11 mouse cellular contexts compared by ENCODE assay signal in genomic region chr19:32292782-32293776, GRCm38 (mm10).
DNase-seq lines count a peak whose midpoint lies in the region; ATAC-seq and TF ChIP-seq lines count a peak whose summit lies in the region.
"Had no signal": no experiment of that assay in that cellular context is flagged by ENCODE, and none has a peak within 500 bp of the region (broad histone marks: within the 10 kb centered on the region; RNA-seq: fewer than 3 reads in every experiment).

No protein-coding gene starts in this region.

- H3K27me3 ChIP-seq in kidney, adult 2 months (replicated peaks; ENCODE audit: control insufficient read depth, insufficient read depth, low read length): no peaks in the 10 kb centered on the region
- H3K27me3 ChIP-seq in intestine, postnatal 0 days (replicated peaks; ENCODE audit: control insufficient read depth, insufficient read depth, low read length): no peaks in the 10 kb centered on the region
- H3K27me3 ChIP-seq: forebrain, embryonic 12.5 days; midbrain, embryonic 12.5 days had no signal

- no peaks in the 10 kb centered on the region for H3K9me3 ChIP-seq in intestine, postnatal 0 days (ENCODE audit: control insufficient read depth)
- H3K9me3 ChIP-seq: forebrain, embryonic 12.5 days; midbrain, embryonic 12.5 days had no signal

- H3K9ac ChIP-seq in intestine, postnatal 0 days (ENCODE audit: low read depth, low read length): no peak overlapping the region
- H3K9ac ChIP-seq: forebrain, embryonic 12.5 days; midbrain, embryonic 12.5 days had no signal

- peak overlapping the region; percentile 20; the same call in 1 of the 2 replicates for H3K4me3 ChIP-seq in kidney, adult 2 months (ENCODE audit: insufficient read depth, low read depth, low read length)
- H3K4me3 ChIP-seq in intestine, postnatal 0 days (ENCODE audit: low read depth, low read length): no peak overlapping the region
- H3K4me3 ChIP-seq: forebrain, embryonic 12.5 days; midbrain, embryonic 12.5 days had no signal

- WGBS in kidney, adult 2 months: 35% methylated on average over 12 of the region's 12 CpGs
- 73% methylated on average over 12 of the region's 12 CpGs for WGBS in intestine, postnatal 0 days

- H3K27ac ChIP-seq in kidney, adult 2 months (ENCODE audit: insufficient read depth, low read depth, low read length): peak overlapping the region; percentile 74
- H3K27ac ChIP-seq in intestine, postnatal 0 days (ENCODE audit: low read depth, low read length): no peak overlapping the region
- H3K27ac ChIP-seq: forebrain, embryonic 12.5 days; midbrain, embryonic 12.5 days had no signal

- ATAC-seq in intestine, postnatal 0 days: no peak

- H3K4me2 ChIP-seq in intestine, postnatal 0 days (replicated peaks; ENCODE audit: low read depth): peak overlapping the region; percentile 30; the same call in 1 of the 2 replicates
- H3K4me2 ChIP-seq: forebrain, embryonic 12.5 days; midbrain, embryonic 12.5 days had no signal

- peaks cover 21% of the 10 kb centered on the region for H3K4me1 ChIP-seq in kidney, adult 2 months (ENCODE audit: control insufficient read depth, insufficient read depth, low read length)
- peaks cover 7% of the 10 kb centered on the region; the same call in 1 of the 2 replicates for H3K4me1 ChIP-seq in intestine, postnatal 0 days (replicated peaks; ENCODE audit: control insufficient read depth, insufficient read depth, low read length)

- TF ChIP-seq POLR2A in kidney, adult 2 months (IDR thresholded peaks at IDR 0.05; ENCODE audit: low read depth, low read length): no peak

- DNase-seq in kidney, adult 2 months: no peak
- no peak for DNase-seq in kidney, postnatal 36 days
- peak; percentile 18 for DNase-seq in thymus, postnatal 25 days
- DNase-seq in thymus, adult 18-20 months: no peak
- DNase-seq in adrenal gland, adult 18-20 months (ENCODE audit: low spot score in 2 of 2): no peak
- no peak for DNase-seq in c-Kit-positive CD71-positive TER-119-positive erythroid progenitor cells, embryonic 14.5 days (ENCODE audit: low spot score)
- DNase-seq in urinary bladder, postnatal 36 days (ENCODE audit: low spot score in 2 of 2): no peak
- DNase-seq: retina, postnatal 1 day had no signal

- H3K36me3 ChIP-seq in kidney, adult 2 months (ENCODE audit: control insufficient read depth, insufficient read depth, low read length): no peaks in the 10 kb centered on the region
- H3K36me3 ChIP-seq in intestine, postnatal 0 days (ENCODE audit: control insufficient read depth, insufficient read depth): no peaks in the 10 kb centered on the region; the same call in 1 of the 2 replicates
- H3K36me3 ChIP-seq: forebrain, embryonic 12.5 days; midbrain, embryonic 12.5 days had no signal

- no peak for TF ChIP-seq CTCF in kidney, adult 2 months (conservative IDR thresholded peaks at IDR 0.05; ENCODE audit: insufficient read depth, insufficient read length, low read depth, low read length)
- TF ChIP-seq CTCF in intestine, postnatal 0 days (IDR thresholded peaks at IDR 0.05; ENCODE audit: low read depth): no peak
